Mouse (Mus musculus) lung, postnatal 0 days (tissue): Measurements from ENCODE around the gene Grik4.
A peak's percentile ranks its signal among the peaks of the same experiment; 100 is the strongest.

ENCODE experiments used
- CTCF ChIP-seq: IDR thresholded peaks from 2 replicates; pipeline ENCODE4 v1.5.1; 2016; ENCODE audit warnings: antibody characterized with exemption, mild to moderate bottlenecking
- EP300 ChIP-seq: IDR thresholded peaks from 2 replicates; pipeline ENCODE4 v1.6.1; 2016; ENCODE audit warnings: antibody characterized with exemption, mild to moderate bottlenecking, control low read depth

- TF ChIP-seq CTCF (peak; percentile 81), EP300 (no peak)
These were observed 155.8 kb downstream of the Grik4 start for GRCm38 (mm10) chr9:42788471-42788870.
